In the genomic region with DNA sequence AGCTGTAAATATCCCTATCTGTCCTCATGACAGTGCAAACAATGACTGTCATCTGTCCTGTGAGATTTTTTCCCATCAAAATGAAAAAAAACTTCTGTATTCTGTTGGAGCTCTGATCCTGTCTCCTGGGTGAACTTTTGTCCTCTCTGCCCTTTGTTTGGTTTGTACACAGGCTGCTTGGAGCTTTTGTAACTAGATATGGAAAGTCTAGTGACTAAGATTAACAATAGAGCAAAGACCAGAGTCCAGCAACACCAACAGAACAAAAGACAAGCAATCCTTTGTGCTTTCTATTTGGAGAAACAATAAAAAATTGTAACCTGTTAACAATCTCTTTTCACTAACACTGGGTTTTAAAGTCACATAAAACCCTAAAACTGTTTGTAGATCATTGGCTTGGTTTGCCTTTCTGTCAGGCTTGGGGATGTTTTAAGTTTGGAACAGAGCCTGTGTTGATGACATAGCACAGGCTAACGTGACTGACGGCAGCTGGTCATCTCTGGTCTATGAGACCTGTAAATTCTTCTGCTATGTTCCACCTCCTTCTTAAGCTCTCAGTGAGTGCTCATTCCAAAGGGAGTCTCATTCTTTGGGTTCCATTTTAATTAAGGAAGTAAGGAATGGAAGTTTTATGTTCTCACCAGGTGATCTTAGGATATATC, we compare ENCODE assay signal across 19 mouse cellular contexts.
DNase-seq lines count a peak whose midpoint lies in the region; ATAC-seq and TF ChIP-seq lines count a peak whose summit lies in the region.
"Had no signal": no experiment of that assay in that cellular context is flagged by ENCODE, and none has a peak within 500 bp of the region (broad histone marks: within the 10 kb centered on the region; RNA-seq: fewer than 3 reads in every experiment).

No protein-coding gene starts in this region.

- peak; percentile 4 for DNase-seq in cerebellum, adult 9-10 months
- DNase-seq in cerebellum, adult 18-20 months = no peak
- DNase-seq in left cerebral cortex, adult 2 months (ENCODE audit: extremely low spot score in 1 of 2, low spot score in 2 of 2) = no peak
- no peak for DNase-seq in left cerebral cortex, postnatal 10 days (ENCODE audit: extremely low spot score in 1 of 2, low spot score in 2 of 2)
- DNase-seq in Muller cell, postnatal 12 days (ENCODE audit: inconsistent ontology term) = peak; percentile 30
- DNase-seq in lung, postnatal 10 days = peak; percentile 55
- no peak for DNase-seq in cerebellum, adult 11-12 months
- DNase-seq: adrenal gland, postnatal 14 days; cerebellum, adult 8-10 months; heart, postnatal 10 days; kidney, adult 8-10 months; kidney, postnatal 14 days; retina, postnatal 1 day; right cerebral cortex, postnatal 4 days had no signal

- intact Hi-C loops in left cerebral cortex, adult 2 months (cut with DNase I) = no loop called here
- intact Hi-C loops in left cerebral cortex, postnatal 10 days (cut with DNase I) = no loop called here

- ATAC-seq in inflammation-experienced regulatory T-cells, adult 6 months = no peak
- ATAC-seq: forebrain, embryonic 14.5 days; Patski had no signal

- TF ChIP-seq CTCF in left cerebral cortex, adult 2 months (IDR thresholded peaks at IDR 0.05) = no peak

- H3K4me3 ChIP-seq in left cerebral cortex, adult 2 months = no peak overlapping the region
- H3K4me3 ChIP-seq: embryonic facial prominence, embryonic 13.5 days; hindbrain, embryonic 12.5 days had no signal

- H3K27ac ChIP-seq in left cerebral cortex, adult 2 months = peak overlapping the region; percentile 71; the same call in 1 of the 2 replicates
- H3K27ac ChIP-seq: embryonic facial prominence, embryonic 13.5 days; hindbrain, embryonic 12.5 days had no signal

Comparison
In these comparisons a context has a peak if more than half of its experiments do, and no peak if none do; other contexts are left out.
1. DNase-seq: peak in cerebellum, adult 9-10 months (single experiment), Muller cell, postnatal 12 days (single experiment) and lung, postnatal 10 days (single experiment); none in cerebellum, adult 18-20 months (0 of 2), left cerebral cortex, adult 2 months (0 of 2), left cerebral cortex, postnatal 10 days (0 of 2) and cerebellum, adult 11-12 months (single experiment).